Mouse (Mus musculus) layer of hippocampus, adult 9-11 months (tissue): ENCODE measurements around the gene Zfp790.

ENCODE experiments used
- DNase-seq: peaks from one replicate; pipeline ENCODE4 v3.0.0; 2022

Zfp790 gene

GRCm38 (mm10) chr7:29815910-29816429 lies at the start of gene Zfp790:
Gene Zfp790, plus strand, starts transcription at chr7:29816114.
- DNase-seq: peak; percentile 95

DNA sequence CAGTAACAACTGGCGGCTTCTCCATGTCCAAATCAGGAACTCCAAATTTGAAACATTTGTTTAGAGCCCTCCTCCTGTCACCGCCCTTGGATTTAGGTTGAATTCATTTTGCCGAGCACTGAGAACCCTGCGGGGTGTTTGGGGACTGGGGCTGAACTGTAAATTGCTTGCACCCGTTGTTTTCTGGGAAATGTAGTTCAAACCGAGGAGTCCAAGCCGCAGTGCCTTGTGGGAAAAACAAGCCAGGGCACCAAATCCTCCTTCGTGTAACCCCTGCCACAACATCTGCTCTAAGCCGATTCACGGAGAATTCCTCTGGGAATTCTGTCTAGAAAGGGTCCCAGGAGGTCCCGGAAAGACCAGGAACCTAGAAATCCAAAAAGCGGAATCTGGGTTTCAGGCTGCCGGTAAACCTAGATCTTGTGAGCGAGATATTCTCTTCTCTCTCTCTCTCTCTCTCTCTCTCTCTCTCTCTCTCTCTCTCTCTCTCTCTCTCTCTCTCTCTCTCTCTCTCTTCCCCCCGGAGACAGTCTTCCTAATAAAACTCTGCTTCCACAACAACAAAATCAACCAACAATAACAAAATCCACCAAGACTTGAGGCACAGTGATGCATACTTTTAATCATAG lies 48.7 kb upstream of the Zfp790 start:
- DNase-seq: peak; percentile 87

DNA sequence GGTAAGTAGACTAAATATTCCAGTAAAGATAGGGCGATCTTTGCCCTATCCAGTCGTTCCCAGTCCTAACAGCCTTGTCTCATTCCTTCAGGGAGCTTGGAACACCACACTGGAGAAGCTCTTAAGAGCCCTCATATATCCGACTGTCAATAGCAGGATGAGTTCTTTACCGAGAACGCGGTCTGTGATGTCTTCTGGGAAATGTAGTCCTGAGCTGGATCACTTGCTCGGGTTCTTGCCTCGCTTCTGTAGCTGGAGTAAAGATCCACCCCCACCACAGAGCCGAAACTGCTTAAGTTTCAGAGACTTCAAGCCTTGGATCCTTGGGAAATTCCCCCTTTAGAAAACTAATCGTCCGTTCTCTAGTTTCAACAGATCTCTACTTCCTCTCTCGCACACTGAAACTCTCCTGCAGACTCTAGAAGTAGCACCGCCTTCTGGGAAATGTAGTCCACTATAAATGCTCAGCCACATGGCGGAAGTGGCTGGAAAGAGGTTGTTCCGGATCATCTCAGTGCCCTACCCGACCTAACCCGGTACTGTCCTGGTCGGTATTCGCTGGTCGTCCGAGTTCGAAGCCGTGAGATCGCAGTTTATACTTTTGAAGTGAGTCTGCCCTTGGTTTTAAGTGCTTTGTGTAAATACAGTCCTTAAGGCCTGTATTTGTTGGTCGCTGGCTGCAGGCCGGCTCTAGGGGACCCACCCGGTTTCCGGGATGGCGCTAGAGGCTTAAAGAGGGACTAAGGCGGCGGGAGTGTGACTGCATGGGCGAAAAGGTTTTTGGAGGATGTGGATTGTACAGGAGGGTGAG lies 47.6 kb upstream of the Zfp790 start, which contains the start of gene Zfp84:
TSS of gene Zfp84 (plus strand) at position 463 of the 811 bp plus-strand sequence.
- peak; percentile 94 for DNase-seq

DNA sequence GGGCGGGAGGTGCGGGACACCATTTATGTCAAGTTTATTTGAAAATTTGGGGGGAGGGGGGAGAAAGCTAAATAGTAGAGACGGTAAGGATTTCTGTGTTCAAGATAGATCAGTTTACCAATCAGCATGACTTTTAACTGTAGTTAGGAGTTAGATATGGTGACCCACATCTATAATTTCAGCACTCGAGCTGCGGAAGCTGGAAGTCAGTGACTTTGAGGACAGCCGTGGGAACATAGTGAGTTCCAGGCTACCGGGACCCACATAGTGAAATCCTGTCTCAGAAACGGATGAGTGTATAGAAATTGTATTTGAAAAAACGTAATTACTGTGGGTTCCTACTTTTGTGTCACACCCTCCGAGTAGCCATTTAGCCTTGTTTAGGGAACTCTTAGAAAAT lies 46.9 kb upstream of the Zfp790 start:
- DNase-seq: no peak

DNA sequence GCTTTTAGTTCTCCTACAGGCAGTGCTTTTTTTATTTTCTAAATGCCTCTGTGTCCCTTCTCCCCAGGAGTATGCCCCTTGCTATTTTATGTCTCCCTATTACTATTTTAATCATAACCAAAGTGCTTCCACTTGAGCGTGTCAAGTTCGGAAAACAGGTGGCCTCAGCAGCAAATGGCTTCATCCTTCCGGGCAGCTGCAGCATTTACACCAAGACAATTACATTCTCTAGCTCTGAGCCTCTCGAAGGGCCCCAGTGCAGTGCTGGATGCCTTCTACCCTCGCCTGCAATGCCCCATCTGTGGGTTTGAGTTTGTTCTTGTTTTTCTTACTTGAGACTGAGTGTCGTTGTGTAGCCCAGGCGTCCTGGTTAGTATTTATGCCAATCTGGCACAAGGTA lies 42.4 kb upstream of the Zfp790 start:
- no peak for DNase-seq

DNA sequence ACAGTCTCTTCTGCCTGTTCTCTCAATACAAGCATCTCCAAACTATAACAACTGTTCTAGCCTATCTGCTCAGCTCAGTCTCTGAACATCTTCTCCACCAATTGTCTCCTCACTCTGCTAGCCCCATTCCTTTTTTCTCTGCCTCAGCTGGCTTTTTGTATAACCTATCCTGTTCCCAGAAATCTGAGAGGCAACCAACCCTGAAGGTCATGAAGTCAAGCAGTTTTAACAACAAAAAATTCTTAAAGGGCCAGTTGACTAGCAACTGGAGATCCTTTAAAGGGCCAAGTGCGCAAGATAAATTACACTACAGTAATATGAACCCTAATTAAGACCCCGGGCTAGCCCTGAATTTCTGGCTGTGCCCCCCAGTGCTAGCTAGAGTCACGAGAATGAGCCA lies 41.5 kb upstream of the Zfp790 start:
- DNase-seq: no peak

DNA sequence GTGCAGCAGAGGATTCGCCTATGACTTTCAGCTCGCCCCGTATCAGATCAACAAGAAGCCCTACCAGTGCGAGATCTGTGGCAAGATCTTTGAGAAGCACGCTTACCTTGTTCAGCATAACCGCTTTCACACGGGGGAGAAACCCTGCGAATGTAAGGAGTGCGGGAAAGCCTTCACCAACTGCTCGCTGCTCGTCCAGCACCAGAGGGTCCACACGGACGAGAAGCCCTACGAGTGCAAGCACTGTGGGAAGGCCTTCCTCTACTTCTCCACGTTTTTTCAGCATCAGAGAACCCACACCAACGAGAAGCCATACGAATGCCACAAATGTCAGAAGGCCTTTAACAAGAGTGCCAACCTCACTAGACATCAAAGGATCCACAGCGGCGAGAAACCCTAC lies 39.3 kb upstream of the Zfp790 start:
- no peak for DNase-seq

GRCm38 (mm10) chr7:29777372-29777771 lies 38.5 kb upstream of the Zfp790 start:
- no peak for DNase-seq

DNA sequence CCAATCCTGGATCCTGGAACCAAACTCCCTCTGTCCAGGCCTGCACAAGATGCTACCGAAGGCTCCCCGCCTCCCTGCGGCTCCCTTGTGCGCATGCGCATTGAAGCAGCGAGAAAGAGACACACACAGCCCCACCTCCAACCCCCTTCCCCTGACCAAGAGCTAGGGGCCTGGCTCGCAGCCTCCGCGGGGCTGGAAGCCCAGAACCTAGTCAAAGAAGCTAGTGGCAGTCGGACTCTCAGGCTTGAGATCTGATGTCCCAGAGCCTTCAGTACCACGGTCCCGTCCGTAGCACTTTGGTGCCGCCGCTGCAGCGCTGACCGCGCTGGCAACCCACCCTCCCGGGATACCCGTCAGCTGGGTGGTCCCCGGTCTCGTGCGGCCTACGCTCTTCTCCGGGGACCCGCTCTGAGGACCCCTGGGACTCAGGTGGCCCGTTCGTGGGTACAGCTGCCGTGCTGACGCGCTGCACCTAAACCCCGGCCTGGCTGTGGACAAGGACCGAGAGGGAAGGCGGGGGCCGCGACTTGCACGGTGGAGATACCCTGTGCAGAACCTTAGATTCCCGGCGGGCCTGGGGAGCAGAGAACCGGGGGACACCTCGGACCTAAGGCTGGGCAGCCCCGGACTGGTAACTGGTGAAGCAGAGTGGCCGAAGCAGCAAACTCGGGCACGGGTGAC lies 31.9 kb upstream of the Zfp790 start, which contains the start of gene Zfp30:
TSS of gene Zfp30 (plus strand) at position 128 of the 681 bp plus-strand sequence.
- DNase-seq: peak; percentile 85

- DNase-seq: no peak
Measured at GRCm38 (mm10) chr7:29785023-29785422, 30.9 kb upstream of the Zfp790 start.

DNA sequence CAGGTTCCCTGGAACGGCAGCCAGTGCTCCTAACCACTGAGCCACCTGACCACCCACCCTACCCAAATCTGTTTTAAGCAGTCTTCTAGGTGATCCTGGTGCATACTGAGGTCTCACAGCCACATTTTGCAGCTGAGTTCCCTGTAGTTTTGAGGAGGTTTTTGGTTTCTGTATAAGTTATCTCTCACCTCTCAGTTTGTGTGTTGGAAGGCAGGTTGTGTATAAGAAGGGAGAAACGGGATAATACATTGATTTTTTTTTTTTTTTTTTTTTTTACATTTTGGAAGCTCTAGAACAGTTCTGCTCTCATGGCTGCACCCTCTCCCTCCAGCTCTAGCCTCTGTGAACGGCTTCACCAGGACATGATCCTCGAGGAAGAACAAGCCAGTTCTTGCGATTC lies 30.0 kb upstream of the Zfp790 start:
- DNase-seq: no peak

- DNase-seq: no peak
Measured at GRCm38 (mm10) chr7:29792906-29793305, 23.0 kb upstream of the Zfp790 start.

DNA sequence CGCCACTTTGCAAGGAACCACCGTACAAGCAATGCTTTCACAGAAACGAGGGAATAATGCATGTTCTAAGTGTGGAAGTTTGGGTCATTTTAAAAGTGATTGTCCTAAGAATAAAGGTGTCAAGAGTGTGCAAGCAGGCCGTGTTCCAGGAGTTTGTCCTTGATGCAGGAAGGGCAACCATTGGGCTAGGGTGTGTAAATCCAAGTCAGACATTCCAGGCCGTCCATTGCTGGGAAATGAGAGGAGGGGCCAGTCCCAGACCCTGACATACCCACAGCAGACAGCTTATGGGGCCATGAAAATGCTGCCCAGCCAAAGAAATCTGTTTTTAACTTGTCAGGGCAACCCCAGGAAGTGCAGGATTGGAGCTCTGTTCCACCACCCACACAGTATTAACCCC lies 8.9 kb upstream of the Zfp790 start:
- DNase-seq: no peak

GRCm38 (mm10) chr7:29812244-29812643 lies 3.7 kb upstream of the Zfp790 start:
- DNase-seq: no peak

- DNase-seq: no peak
Measured at GRCm38 (mm10) chr7:29814381-29814780, 1.5 kb upstream of the Zfp790 start.

DNA sequence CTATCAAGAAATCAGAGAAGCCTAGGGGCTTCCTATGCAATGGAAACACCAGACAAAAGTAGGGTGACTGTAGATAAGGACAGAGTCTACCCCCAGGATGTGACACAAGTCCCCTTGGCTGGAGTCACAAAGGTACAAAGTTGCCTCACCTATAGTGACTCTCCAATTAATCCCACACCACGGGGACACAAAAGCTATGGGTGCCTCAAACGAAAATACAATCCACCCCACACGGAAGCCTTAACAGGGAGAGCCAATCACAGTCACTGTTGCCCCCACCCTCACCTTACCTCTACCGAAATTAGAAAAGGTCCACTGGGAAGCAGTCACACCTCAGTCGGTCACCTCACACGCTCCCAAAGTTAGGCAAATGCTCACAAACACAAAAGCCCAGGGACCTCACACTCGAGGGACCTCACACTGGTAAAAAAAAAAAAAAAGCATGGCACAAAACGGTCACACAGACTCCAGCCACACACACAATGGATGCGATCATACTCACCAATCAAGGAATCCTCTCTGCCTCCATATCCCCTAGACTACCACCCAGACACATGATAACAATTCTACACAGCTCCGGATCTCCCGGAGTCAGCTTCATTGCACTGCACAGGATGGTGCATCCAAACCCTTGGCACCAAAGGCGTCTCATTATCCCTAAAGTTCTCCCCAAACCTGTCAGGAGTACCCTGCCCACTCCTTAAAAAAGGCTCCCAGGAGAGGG lies 691 bp upstream of the Zfp790 start:
- no peak for DNase-seq

GRCm38 (mm10) chr7:29818619-29819254 lies 2.8 kb downstream of the Zfp790 start:
- DNase-seq: peak; percentile 81

GRCm38 (mm10) chr7:29828001-29828400 lies 12.1 kb downstream of the Zfp790 start:
- DNase-seq: no peak

GRCm38 (mm10) chr7:29829804-29830203 lies 13.9 kb downstream of the Zfp790 start:
- no peak for DNase-seq

GRCm38 (mm10) chr7:29836816-29837215 lies 20.9 kb downstream of the Zfp790 start:
- DNase-seq: no peak

- DNase-seq: no peak
Measured at GRCm38 (mm10) chr7:29839256-29839655, 23.3 kb downstream of the Zfp790 start.

- DNase-seq: no peak
Measured at GRCm38 (mm10) chr7:29842105-29842504, 26.2 kb downstream of the Zfp790 start.
